Mouse (Mus musculus) stomach, postnatal 0 days (tissue): ENCODE measurements around the gene Kpna2.

ENCODE experiments used
- CTCF ChIP-seq: IDR thresholded peaks from 2 replicates; pipeline ENCODE4 v1.5.1; 2016; ENCODE audit warnings: antibody characterized with exemption, low read depth, mild to moderate bottlenecking, moderate library complexity
- EP300 ChIP-seq: optimal IDR thresholded peaks from 2 replicates; pipeline ENCODE3; 2016; ENCODE audit warnings: antibody characterized with exemption

- TF ChIP-seq CTCF = no peak
- no peak for TF ChIP-seq EP300
Observed at GRCm38 (mm10) chr11:106987384-106987783, 12.0 kb downstream of the Kpna2 start.
